19 mouse cellular contexts compared by ENCODE assay signal in the genomic region with DNA sequence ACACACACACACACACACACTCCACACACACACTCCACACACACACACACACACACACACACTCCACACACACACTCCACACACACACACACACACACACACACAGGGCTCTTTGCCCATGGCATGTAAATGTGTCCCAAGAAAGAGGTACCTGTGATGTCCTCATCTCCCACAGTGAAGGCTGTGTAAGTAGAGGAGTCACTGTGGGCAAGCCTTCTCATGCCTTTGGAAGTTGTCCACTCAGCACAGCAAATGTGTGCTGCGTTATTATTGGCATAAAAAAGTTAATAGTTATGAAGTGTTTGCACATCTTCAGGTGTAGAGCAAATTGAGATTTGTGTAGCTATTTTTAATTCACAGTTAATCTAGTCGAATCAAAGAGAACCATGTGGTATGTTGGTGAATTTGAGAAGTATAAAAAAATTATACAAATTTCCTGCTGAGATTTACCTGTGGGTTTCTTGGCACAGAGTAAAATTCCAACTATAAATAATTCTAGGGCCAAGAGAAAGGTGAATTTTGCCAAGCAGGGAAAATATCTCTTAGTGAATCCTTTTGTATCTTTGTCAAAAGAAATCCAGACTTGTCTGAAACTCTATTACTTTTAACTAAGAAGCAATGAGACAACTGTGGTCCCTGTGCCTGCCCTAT.
DNase-seq lines count a peak whose midpoint lies in the region; ATAC-seq lines count a peak whose summit lies in the region.
"Had no signal": no experiment of that assay in that cellular context is flagged by ENCODE, and none has a peak within 500 bp of the region (broad histone marks: within the 10 kb centered on the region; RNA-seq: fewer than 3 reads in every experiment).

No protein-coding gene starts in this region.

- no peak for DNase-seq in cerebellum, postnatal 4 days (ENCODE audit: low spot score in 2 of 2)
- DNase-seq in brain, adult 2 months (ENCODE audit: low read depth, low spot score), result peak; percentile 31
- DNase-seq in cerebellum, adult 9-11 months, result peak; percentile 20
- peak; percentile 13 for DNase-seq in fat pad, adult 2 months (ENCODE audit: extremely low read depth, low read depth, low spot score)
- DNase-seq in frontal cortex, postnatal 25 days (ENCODE audit: low spot score in 2 of 2), result no peak
- DNase-seq in thymus, postnatal 4 days, result no peak
- DNase-seq: adrenal gland, postnatal 14 days; B cell, adult 2 months; gastrocnemius, postnatal 10 days; heart, adult 18-20 months; heart, postnatal 10 days; heart, postnatal 4 days; kidney, adult 8-10 months had no signal

- peak; percentile 56; the same call in 1 of the 2 replicates for ATAC-seq in cerebellum, adult (ENCODE audit: insufficient number of reproducible peaks, low FRiP score, low TSS enrichment)
- ATAC-seq: CD4-positive, CD25-positive, alpha-beta regulatory T cell, adult 4 months; forebrain, embryonic 14.5 days; hindbrain, embryonic 16.5 days; inflammation-experienced regulatory T-cells, adult 6 months; intestine, postnatal 0 days had no signal

Comparison
In these comparisons a context has a peak if more than half of its experiments do, and no peak if none do; other contexts are left out.
1. DNase-seq: peak in brain, adult 2 months (single experiment), cerebellum, adult 9-11 months (single experiment) and fat pad, adult 2 months (single experiment); none in cerebellum, postnatal 4 days (0 of 2), frontal cortex, postnatal 25 days (0 of 2) and thymus, postnatal 4 days (single experiment).